Mouse (Mus musculus) bone marrow, adult 2 months (tissue): ENCODE results near the gene Gpc5.

Experiments
- CTCF ChIP-seq: fragments of 200-500 bp; IDR thresholded peaks from 2 replicates; pipeline ENCODE4 v1.5.1; 2011; ENCODE audit warnings: low read length, control low read depth; ENCODE audit not compliant: control insufficient read depth, insufficient read depth
- POLR2A ChIP-seq: fragments of 200-500 bp; IDR thresholded peaks from 2 replicates; pipeline ENCODE4 v1.6.1; 2011; ENCODE audit warnings: low read depth, mild to moderate bottlenecking, control low read depth, low read length, borderline replicate concordance; ENCODE audit not compliant: control insufficient read depth

GRCm38 (mm10) chr14:115831854-115832625 is 740.0 kb downstream of the Gpc5 start:
- TF ChIP-seq POLR2A (no peak), CTCF (no peak)
